Mouse (Mus musculus): ENCODE results near the gene Epha5. TPM values are rescaled to one million over a fixed set of nuclear protein-coding genes. Genes with fewer than 3 reads are reported as not detected.

The Epha5 gene
- polyA plus RNA-seq, 1 experiment from 2014 or later, result 1.8 TPM

DNA sequence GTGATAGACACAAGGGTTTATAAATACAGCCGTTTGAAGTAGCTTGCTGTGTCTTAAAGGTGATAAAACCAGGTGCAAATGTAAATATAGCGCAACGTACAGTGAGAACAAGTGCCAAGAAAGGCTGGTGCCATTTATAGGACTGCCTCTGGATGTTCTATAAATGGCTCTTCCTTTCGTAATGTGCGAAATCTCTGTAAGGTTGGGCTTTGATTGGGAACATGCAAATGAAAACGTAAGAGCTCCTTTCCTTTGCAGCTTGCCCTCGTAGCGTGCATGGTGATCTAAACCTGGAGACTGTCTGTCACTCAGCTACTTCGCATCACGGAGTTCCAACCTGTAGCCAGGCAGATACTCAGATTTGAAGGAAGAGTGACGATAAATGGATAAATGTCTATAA, 321.2 kb downstream of the Epha5 start:
- no peak overlapping the region for H3K4me3 ChIP-seq (ENCODE audit: low read depth, low read length)
- H3K36me3 ChIP-seq (ENCODE audit: control insufficient read depth, insufficient read depth, low read length), result no peaks in the 10 kb centered on the region
- DNase-seq (ENCODE audit: low spot score), result no peak
- H3K9me3 ChIP-seq (ENCODE audit: control insufficient read depth, low read length), result no peaks in the 10 kb centered on the region
- H3K9ac ChIP-seq (ENCODE audit: low read length), result no peak overlapping the region
- H3K27ac ChIP-seq (ENCODE audit: low read depth), result no peak overlapping the region
- 75% methylated on average over 11 of the region's 11 CpGs for WGBS
- H3K27me3 ChIP-seq (replicated peaks; ENCODE audit: control insufficient read depth, insufficient read depth, low read length), result no peaks in the 10 kb centered on the region
- no peak overlapping the region for H3K4me2 ChIP-seq (ENCODE audit: low read length)
- H3K4me1 ChIP-seq (replicated peaks; ENCODE audit: control insufficient read depth, insufficient read depth, low read length), result no peaks in the 10 kb centered on the region
- ATAC-seq (replicated peaks; ENCODE audit: low FRiP score, low TSS enrichment, low read depth), result no peak

DNA sequence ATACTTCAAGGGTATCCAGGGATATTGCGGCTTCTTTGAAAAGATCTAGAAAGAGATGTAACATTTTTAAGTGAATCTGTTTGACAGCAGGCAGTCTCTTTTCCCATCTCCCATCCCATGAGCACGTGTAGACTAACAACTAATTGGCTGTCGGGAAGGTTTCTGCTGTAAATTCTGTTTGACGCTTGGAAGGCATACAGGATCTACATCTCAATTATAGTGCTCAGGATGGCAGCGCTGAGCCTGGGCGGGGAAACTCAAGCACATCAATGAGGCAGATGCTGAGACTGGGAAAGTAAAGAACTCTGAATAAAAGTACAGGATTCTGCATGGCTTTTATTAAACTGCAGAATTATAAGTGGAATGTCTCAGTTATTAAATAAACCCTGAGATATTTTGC, 335.9 kb downstream of the Epha5 start:
- no peaks in the 10 kb centered on the region for H3K9me3 ChIP-seq (ENCODE audit: control insufficient read depth, low read length)
- no peak overlapping the region for H3K9ac ChIP-seq (ENCODE audit: low read length)
- no peak overlapping the region for H3K27ac ChIP-seq (ENCODE audit: low read depth)
- no peak overlapping the region for H3K4me3 ChIP-seq (ENCODE audit: low read depth, low read length)
- H3K36me3 ChIP-seq (ENCODE audit: control insufficient read depth, insufficient read depth, low read length), result no peaks in the 10 kb centered on the region
- DNase-seq (ENCODE audit: low spot score), result no peak
- WGBS, result 63% methylated on average over 6 of the region's 6 CpGs
- H3K4me1 ChIP-seq (replicated peaks; ENCODE audit: control insufficient read depth, insufficient read depth, low read length), result no peaks in the 10 kb centered on the region
- no peaks in the 10 kb centered on the region for H3K27me3 ChIP-seq (replicated peaks; ENCODE audit: control insufficient read depth, insufficient read depth, low read length)
- no peak for ATAC-seq (replicated peaks; ENCODE audit: low FRiP score, low TSS enrichment, low read depth)
- no peak overlapping the region for H3K4me2 ChIP-seq (ENCODE audit: low read length)

DNA sequence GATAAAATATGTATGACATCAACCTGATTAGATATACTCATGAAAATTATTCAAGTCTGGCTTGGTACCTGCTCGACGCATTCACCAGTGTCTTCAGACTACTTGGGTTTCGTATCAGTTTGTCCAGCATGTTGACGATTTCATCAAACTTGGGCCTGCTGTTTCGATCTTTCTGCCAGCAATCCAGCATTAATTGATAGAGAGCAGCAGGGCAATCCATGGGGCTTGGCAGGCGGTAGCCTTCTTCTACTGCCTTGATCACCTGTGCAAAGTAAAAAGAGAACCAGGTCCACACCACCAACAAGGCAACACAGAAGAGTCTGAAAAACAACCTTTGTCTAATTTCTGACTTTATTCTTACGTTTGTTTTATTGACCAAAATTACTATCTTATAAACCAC, 346.2 kb downstream of the Epha5 start:
- Histone ChIP-seq H3K4me1 (replicated peaks; ENCODE audit: control insufficient read depth, insufficient read depth, low read length) (no peaks in the 10 kb centered on the region), H3K36me3 (ENCODE audit: control insufficient read depth, insufficient read depth, low read length) (no peaks in the 10 kb centered on the region), H3K9me3 (ENCODE audit: control insufficient read depth, low read length) (no peaks in the 10 kb centered on the region), H3K9ac (ENCODE audit: low read length) (no peak overlapping the region), H3K27me3 (replicated peaks; ENCODE audit: control insufficient read depth, insufficient read depth, low read length) (no peaks in the 10 kb centered on the region), H3K27ac (ENCODE audit: low read depth) (no peak overlapping the region), H3K4me2 (ENCODE audit: low read length) (no peak overlapping the region), H3K4me3 (ENCODE audit: low read depth, low read length) (no peak overlapping the region)
- ATAC-seq (replicated peaks; ENCODE audit: low FRiP score, low TSS enrichment, low read depth) (no peak), DNase-seq (ENCODE audit: low spot score) (no peak)
- WGBS, result 86% methylated on average over 7 of the region's 7 CpGs

DNA sequence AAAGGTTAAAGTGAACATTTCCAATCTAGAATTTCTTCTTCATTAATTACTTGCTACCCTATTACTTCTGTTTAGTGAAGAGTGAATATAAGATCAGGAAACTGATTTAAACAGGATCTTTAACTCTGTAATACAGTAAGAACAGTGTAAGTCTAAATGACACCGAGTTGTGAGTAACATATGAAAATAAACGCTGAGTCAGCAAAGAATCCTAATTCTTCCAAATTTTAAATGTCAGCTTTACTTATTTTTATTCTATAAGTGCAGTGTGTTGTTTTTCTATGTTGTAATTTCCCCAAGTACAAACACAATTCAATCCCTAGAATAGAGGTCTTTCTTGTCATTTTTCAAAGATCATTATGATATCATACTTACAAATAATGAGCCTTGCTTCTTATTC, 363.3 kb downstream of the Epha5 start:
- DNase-seq (ENCODE audit: low spot score) (no peak), ATAC-seq (replicated peaks; ENCODE audit: low FRiP score, low TSS enrichment, low read depth) (no peak)
- Histone ChIP-seq H3K4me2 (ENCODE audit: low read length) (no peak overlapping the region), H3K4me3 (ENCODE audit: low read depth, low read length) (no peak overlapping the region), H3K36me3 (ENCODE audit: control insufficient read depth, insufficient read depth, low read length) (no peaks in the 10 kb centered on the region), H3K9ac (ENCODE audit: low read length) (no peak overlapping the region), H3K9me3 (ENCODE audit: control insufficient read depth, low read length) (no peaks in the 10 kb centered on the region), H3K27me3 (replicated peaks; ENCODE audit: control insufficient read depth, insufficient read depth, low read length) (no peaks in the 10 kb centered on the region), H3K4me1 (replicated peaks; ENCODE audit: control insufficient read depth, insufficient read depth, low read length) (no peaks in the 10 kb centered on the region), H3K27ac (ENCODE audit: low read depth) (no peak overlapping the region)
- WGBS, result 85% methylated on average over 2 of the region's 2 CpGs

DNA sequence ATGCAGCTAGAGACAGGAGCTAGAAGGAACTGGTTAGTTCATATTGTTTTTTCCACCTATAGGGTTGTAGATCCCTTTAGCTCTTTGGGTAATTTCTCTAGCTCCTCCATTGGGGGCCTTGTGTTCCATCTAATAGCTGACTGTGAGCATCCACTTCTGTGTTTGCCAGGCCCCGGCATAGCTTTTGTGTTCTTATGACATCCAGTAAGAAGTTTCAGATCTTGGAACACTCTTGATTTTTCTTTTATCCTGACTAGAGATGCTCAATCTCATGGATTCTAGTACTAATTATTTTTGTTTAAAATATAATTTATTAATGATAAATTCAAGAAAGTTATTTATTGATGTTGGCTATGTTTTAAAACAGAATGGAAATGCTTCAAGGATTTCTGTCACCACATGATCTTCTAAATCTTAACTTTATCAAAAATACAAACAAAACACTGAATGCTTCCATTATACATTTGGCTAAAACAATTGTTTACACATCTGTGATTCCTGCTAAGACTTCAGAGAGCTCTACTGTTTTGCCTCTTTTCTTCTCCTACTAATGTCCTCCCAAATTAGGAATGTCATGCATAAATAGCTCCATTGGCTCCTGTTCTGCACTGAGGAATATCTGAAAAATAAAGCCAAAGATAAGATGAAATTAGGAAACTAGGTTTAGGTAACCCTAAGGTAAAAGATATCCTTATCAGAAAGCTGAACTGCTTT, 379.8 kb downstream of the Epha5 start:
- Histone ChIP-seq H3K4me3 (ENCODE audit: low read depth, low read length) (no peak overlapping the region), H3K36me3 (ENCODE audit: control insufficient read depth, insufficient read depth, low read length) (no peaks in the 10 kb centered on the region), H3K4me1 (replicated peaks; ENCODE audit: control insufficient read depth, insufficient read depth, low read length) (no peaks in the 10 kb centered on the region), H3K9ac (ENCODE audit: low read length) (no peak overlapping the region), H3K4me2 (ENCODE audit: low read length) (no peak overlapping the region), H3K27ac (ENCODE audit: low read depth) (no peak overlapping the region), H3K9me3 (ENCODE audit: control insufficient read depth, low read length) (no peaks in the 10 kb centered on the region), H3K27me3 (replicated peaks; ENCODE audit: control insufficient read depth, insufficient read depth, low read length) (no peaks in the 10 kb centered on the region)
- 91% methylated on average over 1 of the region's 1 CpGs for WGBS
- DNase-seq (ENCODE audit: low spot score), result no peak
- ATAC-seq (replicated peaks; ENCODE audit: low FRiP score, low TSS enrichment, low read depth), result no peak

Data from intestine, embryonic 14.5 days (tissue).